Mouse (Mus musculus) lung, embryonic 16.5 days (tissue): ENCODE measurements at regions not wholly inside any gene's neighbourhood (a gene's known extent, or its start where the extent isn't known, plus 50 kb on each side); places are given as distances from the start of the nearest gene placed in this dataset.

Experiments
- ATAC-seq: fragments of 200-750 bp; cut with Nextera tagmentation; 2 replicates; pipeline ENCODE4 v1.8.0; 2017; ENCODE audit warnings: low read depth, mild to moderate bottlenecking, moderate library complexity
- H3K27ac ChIP-seq: fragments of 300-500 bp; sonication (generic); 2 replicates; pipeline ENCODE4 v1.5.1; 2014; ENCODE audit warnings: mild to moderate bottlenecking, control low read depth, low read length
- H3K27me3 ChIP-seq: fragments of 300-500 bp; sonication (generic); 2 replicates; pipeline ENCODE4 v1.6.1; 2014; ENCODE audit warnings: low read depth, low read length, mixed read lengths; ENCODE audit not compliant: control insufficient read depth, insufficient read depth
- H3K36me3 ChIP-seq: fragments of 300-500 bp; sonication (generic); 2 replicates; pipeline ENCODE4 v1.6.1; 2014; ENCODE audit warnings: low read length; ENCODE audit not compliant: control insufficient read depth, insufficient read depth
- H3K4me1 ChIP-seq: fragments of 300-500 bp; sonication (generic); replicated peaks from 2 replicates; pipeline ENCODE4 v1.6.1; 2014; ENCODE audit warnings: low read length, mixed read lengths; ENCODE audit not compliant: control insufficient read depth, insufficient read depth
- H3K4me2 ChIP-seq: fragments of 300-500 bp; sonication (generic); 2 replicates; pipeline ENCODE4 v1.6.1; 2014; ENCODE audit warnings: low read depth, low read length, control low read depth
- H3K4me3 ChIP-seq: fragments of 300-500 bp; sonication (generic); 2 replicates; pipeline ENCODE4 v1.5.1; 2014; ENCODE audit warnings: mild to moderate bottlenecking, low read length, control low read depth
- H3K9ac ChIP-seq: fragments of 300-500 bp; sonication (generic); 2 replicates; pipeline ENCODE4 v1.6.1; 2014; ENCODE audit warnings: low read length, control low read depth
- H3K9me3 ChIP-seq: fragments of 300-500 bp; sonication (generic); 2 replicates; pipeline ENCODE4 v1.6.1; 2016; ENCODE audit warnings: low read length; ENCODE audit not compliant: control insufficient read depth
- WGBS: fragments of 180-500 bp; shearing (Covaris S2); extraction: QIAGEN DNeasy Blood & Tissue Kit; methylation state at CpG from one replicate; pipeline ENCODE4 v1.1.7; 2014; 5-methylcytosine and 5-hydroxymethylcytosine counted together

DNA sequence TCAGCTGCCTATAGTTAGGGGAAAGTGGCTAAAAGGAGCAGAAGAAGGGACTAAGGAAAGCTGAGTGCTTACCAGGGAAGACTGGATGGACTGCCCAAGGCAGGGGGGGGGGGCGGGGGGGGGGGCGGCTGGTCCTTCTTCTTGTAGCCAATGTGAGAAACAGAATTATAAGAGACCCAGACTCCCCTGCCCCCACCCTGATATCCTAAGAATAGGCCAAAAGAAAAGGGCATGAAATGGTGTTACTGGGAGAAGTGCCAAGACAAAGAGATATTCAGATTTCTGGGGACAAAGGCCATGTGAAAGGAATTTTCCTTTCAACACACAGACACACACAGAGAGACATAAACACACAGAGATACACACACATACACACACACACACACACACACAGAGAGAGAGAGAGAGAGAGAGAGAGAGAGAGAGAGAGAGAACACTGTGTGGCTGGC is 333.6 kb upstream of the Nrp1 start:
- no peak overlapping the region for H3K4me3 ChIP-seq
- H3K4me2 ChIP-seq = no peak overlapping the region
- no CpG with 5 or more reads among the region's 2 CpGs for WGBS
- no peaks in the 10 kb centered on the region for H3K27me3 ChIP-seq
- H3K9ac ChIP-seq = no peak overlapping the region
- no peaks in the 10 kb centered on the region for H3K9me3 ChIP-seq
- peaks cover 15% of the 10 kb centered on the region for H3K4me1 ChIP-seq
- peak overlapping the region; percentile 93 for H3K27ac ChIP-seq
- H3K36me3 ChIP-seq = no peaks in the 10 kb centered on the region
- ATAC-seq = peak; percentile 82

DNA sequence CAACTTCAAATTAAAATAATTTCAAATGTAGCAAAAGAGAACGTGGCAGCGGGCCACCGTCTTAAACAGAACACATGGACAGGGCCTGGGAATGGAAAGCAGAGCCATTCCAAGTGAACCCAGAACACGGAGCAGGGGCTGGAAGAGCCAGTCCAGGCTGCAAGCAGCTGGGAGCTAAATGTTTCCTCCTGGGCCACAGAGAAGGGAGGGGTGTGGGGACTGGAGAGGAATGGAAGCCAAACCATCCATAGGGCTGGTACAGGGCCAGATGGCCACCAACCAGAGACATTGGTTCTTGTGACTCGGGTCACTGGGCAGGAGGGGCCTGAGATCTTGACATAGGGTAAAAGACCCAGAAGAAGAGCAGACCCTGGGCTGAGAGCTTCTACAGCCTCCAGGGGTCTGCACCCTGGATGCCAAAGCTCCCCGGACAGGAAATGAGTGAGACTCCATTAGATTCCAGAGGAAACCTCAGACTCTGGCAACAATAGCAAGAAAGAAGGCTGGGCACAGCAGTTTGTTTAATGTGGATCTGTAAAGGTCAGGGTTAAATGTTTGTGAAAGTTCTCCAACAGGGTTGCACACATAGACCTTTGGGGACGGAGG is 333.1 kb upstream of the Nrp1 start:
- no peaks in the 10 kb centered on the region for H3K36me3 ChIP-seq
- H3K9ac ChIP-seq = no peak overlapping the region
- ATAC-seq = peak; percentile 96
- H3K9me3 ChIP-seq = no peaks in the 10 kb centered on the region
- H3K27ac ChIP-seq = peak overlapping the region; percentile 93
- no peak overlapping the region for H3K4me3 ChIP-seq
- H3K27me3 ChIP-seq = no peaks in the 10 kb centered on the region
- WGBS = 26% methylated on average over 7 of the region's 7 CpGs
- peak overlapping the region; percentile 1; the same call in 1 of the 2 replicates for H3K4me2 ChIP-seq
- peaks cover 15% of the 10 kb centered on the region for H3K4me1 ChIP-seq

DNA sequence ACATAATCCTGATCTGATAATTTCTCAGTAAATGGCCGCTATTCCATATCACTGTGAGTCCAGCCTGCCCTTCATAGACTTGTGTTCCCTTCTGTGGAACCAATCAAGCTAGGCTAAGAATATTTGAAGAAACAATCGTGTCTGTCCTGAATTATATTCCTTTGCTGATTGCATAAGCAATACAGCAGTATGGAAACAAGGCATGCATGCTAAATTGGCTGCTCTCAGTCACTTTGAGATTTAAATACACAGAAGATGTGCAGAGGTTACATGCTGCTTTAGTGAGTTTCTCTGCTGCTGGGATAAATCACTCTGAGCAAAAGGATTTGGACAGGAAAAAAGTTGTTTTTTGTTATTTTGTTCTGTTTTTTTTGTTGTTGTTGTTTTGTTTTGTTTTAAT is 331.4 kb upstream of the Nrp1 start:
- H3K27me3 ChIP-seq = no peaks in the 10 kb centered on the region
- no peaks in the 10 kb centered on the region for H3K9me3 ChIP-seq
- no peak overlapping the region for H3K4me2 ChIP-seq
- H3K9ac ChIP-seq = no peak overlapping the region
- peaks cover 15% of the 10 kb centered on the region for H3K4me1 ChIP-seq
- no peak overlapping the region for H3K4me3 ChIP-seq
- ATAC-seq = no peak
- no peak overlapping the region for H3K27ac ChIP-seq
- 81% methylated on average over 2 of the region's 2 CpGs for WGBS
- H3K36me3 ChIP-seq = no peaks in the 10 kb centered on the region

DNA sequence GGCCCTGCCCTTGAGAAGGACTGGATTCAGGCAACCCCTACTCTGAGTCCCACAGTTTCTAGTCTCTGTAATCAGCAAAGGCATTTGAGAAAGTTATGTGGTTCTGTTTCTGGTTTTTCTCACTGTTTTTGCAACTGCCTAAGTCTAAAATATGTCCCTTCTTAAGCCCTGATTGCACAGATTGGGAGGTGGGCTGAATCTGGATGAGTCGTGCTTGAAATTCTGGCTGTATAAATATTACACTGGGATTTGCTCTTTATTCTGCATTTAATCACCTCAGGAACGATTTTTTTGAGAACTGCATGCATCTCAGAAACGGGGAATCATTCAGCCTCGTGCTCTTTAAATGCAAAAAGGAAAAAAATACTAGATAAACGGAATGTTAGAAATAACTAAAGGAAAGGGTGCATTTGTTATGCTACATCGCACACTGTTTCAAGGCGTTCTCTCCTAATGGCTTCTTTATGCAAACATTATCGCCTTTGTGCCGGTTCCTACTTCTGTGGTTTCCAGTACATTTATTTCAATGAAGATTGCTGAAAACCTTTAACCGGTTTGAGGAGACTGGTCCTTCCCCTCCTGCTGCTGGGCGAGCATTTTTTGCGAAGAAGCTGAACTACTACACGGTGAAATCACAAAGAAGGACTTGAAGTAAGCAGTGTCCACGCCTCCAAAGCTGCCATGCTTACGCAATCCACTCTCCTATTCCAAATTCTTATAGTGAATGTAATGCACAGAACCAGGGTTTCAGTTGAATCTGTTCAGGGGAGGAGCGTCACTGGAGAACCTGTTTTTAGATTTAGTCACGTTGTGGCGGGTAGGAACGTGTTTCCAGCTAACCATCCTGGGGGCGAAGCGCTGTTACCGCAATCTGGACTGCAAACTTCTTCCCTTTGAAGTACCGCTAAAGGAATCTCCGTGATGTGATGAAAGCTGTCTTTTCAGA is 327.8 kb upstream of the Nrp1 start:
- Histone ChIP-seq H3K27me3 (no peaks in the 10 kb centered on the region), H3K4me1 (peaks cover 5% of the 10 kb centered on the region), H3K27ac (no peak overlapping the region), H3K4me2 (no peak overlapping the region), H3K36me3 (no peaks in the 10 kb centered on the region), H3K9me3 (no peaks in the 10 kb centered on the region), H3K9ac (no peak overlapping the region), H3K4me3 (no peak overlapping the region)
- 70% methylated on average over 24 of the region's 24 CpGs for WGBS
- no peak for ATAC-seq

DNA sequence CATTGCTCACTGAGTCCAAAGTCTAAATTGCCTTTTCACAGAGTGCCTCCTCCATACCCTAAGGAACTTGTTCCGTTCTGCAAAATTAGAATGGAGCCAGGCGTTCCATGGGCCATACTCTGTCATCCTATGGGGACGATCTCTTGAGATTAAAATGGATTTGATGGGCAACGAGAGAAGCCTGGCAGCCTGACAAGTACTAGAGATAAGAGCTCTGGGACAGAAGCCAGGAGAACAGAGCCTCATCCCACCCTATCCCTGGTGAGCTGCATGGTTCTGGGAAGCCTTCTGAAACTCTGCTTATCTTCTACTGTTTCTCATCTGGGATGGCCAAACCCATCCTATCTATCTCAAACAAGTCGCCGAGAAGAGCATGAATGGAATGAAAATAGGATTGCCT is 324.3 kb upstream of the Nrp1 start:
- no peaks in the 10 kb centered on the region for H3K27me3 ChIP-seq
- no peak overlapping the region for H3K4me3 ChIP-seq
- no peak overlapping the region for H3K9ac ChIP-seq
- H3K4me1 ChIP-seq = no peaks in the 10 kb centered on the region; the same call in 1 of the 2 replicates
- WGBS = 28% methylated on average over 6 of the region's 6 CpGs
- no peak overlapping the region for H3K4me2 ChIP-seq
- H3K27ac ChIP-seq = no peak overlapping the region
- no peaks in the 10 kb centered on the region for H3K36me3 ChIP-seq
- peak; percentile 43; the same call in 1 of the 2 replicates for ATAC-seq
- H3K9me3 ChIP-seq = no peaks in the 10 kb centered on the region

DNA sequence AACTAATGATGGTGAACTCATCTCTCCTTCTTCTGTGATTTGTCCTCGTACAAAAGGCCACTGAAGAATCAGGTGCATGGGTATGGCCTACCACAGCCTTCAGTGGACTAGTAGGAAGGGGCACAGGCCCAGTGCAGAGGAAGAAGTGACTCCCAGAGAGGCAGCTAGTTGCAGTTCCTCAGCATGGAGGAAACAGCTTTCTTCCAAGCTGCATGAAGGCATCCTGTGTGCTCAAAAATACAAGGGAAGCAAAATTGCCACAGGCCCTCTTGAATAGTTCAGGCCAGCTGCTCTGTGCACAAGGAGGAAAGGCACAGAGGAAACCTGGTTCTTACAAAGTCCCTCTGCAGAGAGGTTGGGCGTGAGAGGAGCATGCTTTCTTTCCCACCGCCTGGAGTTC is 322.7 kb upstream of the Nrp1 start:
- WGBS = 65% methylated on average over 3 of the region's 3 CpGs
- Histone ChIP-seq H3K9ac (no peak overlapping the region), H3K9me3 (no peaks in the 10 kb centered on the region), H3K4me1 (no peaks in the 10 kb centered on the region; the same call in 1 of the 2 replicates), H3K27me3 (no peaks in the 10 kb centered on the region), H3K36me3 (no peaks in the 10 kb centered on the region), H3K4me2 (no peak overlapping the region), H3K27ac (no peak overlapping the region), H3K4me3 (no peak overlapping the region)
- no peak for ATAC-seq

DNA sequence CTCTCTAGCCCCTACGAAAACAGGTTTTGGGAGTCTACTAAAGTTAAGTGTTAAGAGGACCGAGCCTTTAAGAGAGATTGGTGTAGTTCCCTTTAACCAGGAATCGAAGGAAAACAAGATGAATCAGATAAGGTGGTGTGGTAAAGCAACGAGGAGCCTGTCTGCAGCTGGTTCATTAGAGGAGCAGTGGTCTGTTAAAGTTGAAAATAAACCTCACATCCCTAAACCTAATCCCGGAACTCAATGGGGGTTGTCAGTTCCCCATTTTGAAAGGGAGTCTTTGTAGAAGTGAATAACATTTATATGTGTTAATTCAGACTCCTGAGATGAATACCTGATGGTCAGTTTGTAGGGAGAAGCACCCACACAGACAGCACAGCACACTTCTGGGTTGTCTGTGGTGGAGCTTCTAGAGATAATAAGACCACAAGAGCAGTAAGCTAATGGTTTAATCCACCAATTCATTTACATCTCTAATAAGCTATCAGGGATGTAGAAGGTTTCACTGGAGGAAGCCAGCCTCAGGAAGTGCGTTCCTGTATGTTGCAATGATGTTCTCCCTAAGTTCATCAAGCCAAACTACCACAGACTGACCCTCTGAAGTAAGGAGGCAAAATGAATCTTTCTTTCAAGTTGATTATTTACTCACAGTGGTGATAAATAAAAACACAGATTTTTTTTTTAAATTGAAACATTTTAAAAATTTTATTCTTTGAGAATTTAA is 318.9 kb upstream of the Nrp1 start:
- no peaks in the 10 kb centered on the region for H3K9me3 ChIP-seq
- no peaks in the 10 kb centered on the region for H3K36me3 ChIP-seq
- 69% methylated on average over 6 of the region's 6 CpGs for WGBS
- no peaks in the 10 kb centered on the region for H3K27me3 ChIP-seq
- H3K4me3 ChIP-seq = no peak overlapping the region
- ATAC-seq = no peak
- H3K9ac ChIP-seq = no peak overlapping the region
- H3K27ac ChIP-seq = no peak overlapping the region
- H3K4me2 ChIP-seq = no peak overlapping the region
- H3K4me1 ChIP-seq = no peaks in the 10 kb centered on the region

DNA sequence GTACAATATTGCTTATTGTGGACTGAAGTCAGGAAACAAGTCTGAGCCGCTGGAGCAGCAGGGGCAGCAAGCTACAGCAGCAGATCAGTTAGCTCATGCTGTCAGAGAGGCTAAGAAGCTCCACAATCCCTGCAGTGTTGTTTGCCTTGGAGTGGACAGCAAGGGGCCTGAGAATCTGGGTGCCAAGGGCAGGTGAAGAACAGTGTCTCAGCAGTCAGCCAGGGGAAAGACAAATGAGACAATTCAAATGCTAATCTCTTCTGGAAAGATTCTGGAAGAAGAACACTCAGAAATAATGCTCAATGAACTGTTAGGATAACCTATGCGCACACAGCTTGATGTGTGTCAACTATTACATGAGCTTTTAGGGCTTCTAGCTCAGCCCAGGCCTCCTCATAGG is 315.5 kb upstream of the Nrp1 start:
- no peak for ATAC-seq
- Histone ChIP-seq H3K27me3 (no peaks in the 10 kb centered on the region), H3K9ac (no peak overlapping the region), H3K4me3 (no peak overlapping the region), H3K36me3 (no peaks in the 10 kb centered on the region), H3K27ac (no peak overlapping the region), H3K4me2 (no peak overlapping the region), H3K4me1 (no peaks in the 10 kb centered on the region), H3K9me3 (no peaks in the 10 kb centered on the region)
- 75% methylated on average over 2 of the region's 2 CpGs for WGBS

DNA sequence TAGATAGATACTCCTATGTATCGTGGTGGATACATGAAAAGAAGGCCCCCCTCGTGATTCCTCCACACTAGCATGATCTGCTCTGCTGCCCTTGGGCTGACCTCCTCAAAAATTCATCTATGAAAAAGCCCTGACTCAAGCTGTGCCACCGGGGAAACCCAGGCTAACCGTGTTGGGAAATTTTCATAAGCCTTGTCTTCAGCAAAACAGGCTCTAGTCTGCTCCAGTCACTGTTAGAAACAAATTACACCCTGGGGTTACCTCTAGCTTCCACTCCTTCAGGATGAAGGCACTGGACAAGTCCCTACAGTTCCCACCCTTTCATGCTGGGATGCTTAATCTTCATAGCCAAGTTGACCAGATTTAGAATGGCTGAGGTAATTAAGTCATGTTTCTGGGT is 315.0 kb upstream of the Nrp1 start:
- no peak for ATAC-seq
- 68% methylated on average over 4 of the region's 4 CpGs for WGBS

More for the DNA sequence above, 315.0 kb upstream of the Nrp1 start:
- Histone ChIP-seq H3K9me3 (no peaks in the 10 kb centered on the region), H3K36me3 (no peaks in the 10 kb centered on the region), H3K9ac (no peak overlapping the region), H3K4me3 (no peak overlapping the region), H3K27me3 (no peaks in the 10 kb centered on the region), H3K4me1 (no peaks in the 10 kb centered on the region), H3K4me2 (no peak overlapping the region), H3K27ac (no peak overlapping the region)
